Mouse (Mus musculus): ENCODE measurements at regions not wholly inside any gene's neighbourhood (a gene's known extent, or its start where the extent isn't known, plus 50 kb on each side); places are given as distances from the start of the nearest gene placed in this dataset.

DNA sequence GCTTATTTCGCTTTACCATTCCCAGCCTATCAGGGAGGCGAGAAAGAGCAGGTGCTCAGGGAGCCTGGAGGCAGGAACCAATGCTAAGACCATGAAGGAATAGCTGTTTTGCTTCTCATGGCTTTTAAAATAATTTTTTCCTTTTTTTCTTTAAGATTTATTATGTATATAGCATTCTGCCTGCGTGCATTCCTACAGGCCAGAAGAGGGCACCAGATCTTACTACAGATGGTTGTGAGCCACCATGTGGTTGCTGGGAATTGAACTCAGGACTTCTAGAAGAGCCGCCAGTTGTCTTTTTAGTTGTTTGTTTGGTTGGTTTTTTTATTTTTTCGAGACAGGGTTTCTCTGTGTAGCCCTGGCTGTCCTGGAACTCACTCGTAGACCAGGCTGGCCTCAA, 113.6 kb upstream of the Armc2 start:
- Histone ChIP-seq H3K9ac (no peak overlapping the region), H3K36me3 (no peaks in the 10 kb centered on the region), H3K27ac (no peak overlapping the region), H3K4me1 (peaks cover 9% of the 10 kb centered on the region), H3K4me2 (no peak overlapping the region), H3K9me3 (no peaks in the 10 kb centered on the region), H3K4me3 (no peak overlapping the region), H3K27me3 (no peaks in the 10 kb centered on the region)
- WGBS, result 90% methylated on average over 6 of the region's 6 CpGs
- ATAC-seq (ENCODE audit: borderline replicate concordance, extremely low read depth, low FRiP score, low TSS enrichment), result no peak

DNA sequence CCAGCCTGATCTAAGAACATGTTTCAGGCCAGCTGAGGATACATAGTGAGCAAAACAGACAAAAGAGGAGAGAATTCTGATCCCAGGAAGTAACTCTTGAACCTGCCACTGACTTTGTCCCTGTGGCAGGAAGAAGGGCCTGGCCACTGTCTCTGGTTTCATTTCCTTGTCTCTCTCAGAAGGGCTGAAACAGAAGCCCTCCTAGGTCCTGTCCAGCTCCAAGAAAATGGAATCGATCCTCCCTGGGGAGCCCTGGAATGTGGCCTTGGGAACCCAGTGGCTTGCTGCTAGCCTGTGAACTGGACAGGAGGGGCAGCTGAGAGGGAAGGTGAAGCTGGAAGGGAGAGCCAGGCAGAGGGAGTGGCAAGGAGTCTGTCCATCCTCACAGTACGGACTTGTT, 113.1 kb upstream of the Armc2 start:
- H3K36me3 ChIP-seq, result no peaks in the 10 kb centered on the region
- H3K27ac ChIP-seq, result no peak overlapping the region
- no peaks in the 10 kb centered on the region for H3K9me3 ChIP-seq
- no peak for ATAC-seq (ENCODE audit: borderline replicate concordance, extremely low read depth, low FRiP score, low TSS enrichment)
- WGBS, result 52% methylated on average over 2 of the region's 2 CpGs
- H3K4me3 ChIP-seq, result no peak overlapping the region
- H3K4me2 ChIP-seq, result no peak overlapping the region
- peaks cover 9% of the 10 kb centered on the region for H3K4me1 ChIP-seq
- H3K27me3 ChIP-seq, result no peaks in the 10 kb centered on the region
- H3K9ac ChIP-seq, result no peak overlapping the region

DNA sequence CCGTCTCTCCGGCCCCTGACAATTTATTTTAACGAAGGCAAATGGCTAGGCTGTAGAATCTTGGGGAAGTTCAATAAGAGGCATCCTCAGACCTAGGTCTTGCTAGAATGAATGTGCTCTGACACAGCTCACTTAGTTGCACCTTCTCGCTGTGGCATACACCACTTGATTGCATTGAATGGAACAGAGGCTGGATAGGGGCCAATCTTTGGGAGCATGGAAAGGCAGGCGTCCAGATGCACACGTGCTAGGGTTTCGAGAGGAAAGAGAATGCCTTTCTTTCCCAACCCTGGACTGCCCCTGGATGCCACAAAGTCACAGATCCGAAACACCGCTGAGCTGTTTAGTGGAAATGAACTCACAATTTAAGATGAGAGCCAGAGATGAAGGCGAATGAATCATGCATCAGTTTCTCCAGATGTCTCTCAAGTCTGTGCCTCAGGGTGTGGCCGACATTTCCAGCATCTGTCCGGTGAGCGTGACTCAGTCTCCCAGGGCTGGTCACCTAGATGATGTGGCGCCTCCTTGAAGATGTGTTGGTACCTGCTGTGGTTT, 109.7 kb upstream of the Armc2 start:
- no peak overlapping the region for H3K27ac ChIP-seq
- no peak overlapping the region for H3K4me2 ChIP-seq
- H3K9ac ChIP-seq, result no peak overlapping the region
- H3K36me3 ChIP-seq, result no peaks in the 10 kb centered on the region
- H3K27me3 ChIP-seq, result no peaks in the 10 kb centered on the region
- WGBS, result 81% methylated on average over 14 of the region's 14 CpGs
- H3K4me1 ChIP-seq, result no peaks in the 10 kb centered on the region; the same call in 1 of the 2 replicates
- no peak overlapping the region for H3K4me3 ChIP-seq
- no peaks in the 10 kb centered on the region for H3K9me3 ChIP-seq
- no peak for ATAC-seq (ENCODE audit: borderline replicate concordance, extremely low read depth, low FRiP score, low TSS enrichment)

DNA sequence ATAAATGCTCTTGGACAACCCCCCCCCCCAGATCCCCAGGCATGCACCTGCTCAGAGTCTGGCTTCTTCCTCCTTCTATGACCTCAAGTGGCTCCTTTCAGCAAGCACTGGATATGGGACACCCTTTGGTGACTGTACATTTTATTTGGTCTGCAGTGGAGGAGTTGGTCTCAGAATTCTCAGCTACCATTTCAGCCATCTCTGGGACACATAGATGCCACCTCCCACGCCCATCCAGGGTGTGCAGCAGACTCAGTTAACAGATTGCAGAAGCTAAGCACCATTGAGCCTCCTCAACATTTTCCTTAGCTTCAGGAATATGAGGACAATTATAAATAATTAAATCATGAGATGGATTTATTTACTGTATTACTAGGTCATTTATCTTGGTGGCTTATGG, 108.6 kb upstream of the Armc2 start:
- Histone ChIP-seq H3K27ac (no peak overlapping the region), H3K9ac (no peak overlapping the region), H3K9me3 (no peaks in the 10 kb centered on the region), H3K4me3 (no peak overlapping the region), H3K27me3 (no peaks in the 10 kb centered on the region), H3K4me1 (no peaks in the 10 kb centered on the region; the same call in 1 of the 2 replicates), H3K4me2 (no peak overlapping the region), H3K36me3 (no peaks in the 10 kb centered on the region)
- no peak for ATAC-seq (ENCODE audit: borderline replicate concordance, extremely low read depth, low FRiP score, low TSS enrichment)
- 71% methylated on average over 1 of the region's 1 CpGs for WGBS

DNA sequence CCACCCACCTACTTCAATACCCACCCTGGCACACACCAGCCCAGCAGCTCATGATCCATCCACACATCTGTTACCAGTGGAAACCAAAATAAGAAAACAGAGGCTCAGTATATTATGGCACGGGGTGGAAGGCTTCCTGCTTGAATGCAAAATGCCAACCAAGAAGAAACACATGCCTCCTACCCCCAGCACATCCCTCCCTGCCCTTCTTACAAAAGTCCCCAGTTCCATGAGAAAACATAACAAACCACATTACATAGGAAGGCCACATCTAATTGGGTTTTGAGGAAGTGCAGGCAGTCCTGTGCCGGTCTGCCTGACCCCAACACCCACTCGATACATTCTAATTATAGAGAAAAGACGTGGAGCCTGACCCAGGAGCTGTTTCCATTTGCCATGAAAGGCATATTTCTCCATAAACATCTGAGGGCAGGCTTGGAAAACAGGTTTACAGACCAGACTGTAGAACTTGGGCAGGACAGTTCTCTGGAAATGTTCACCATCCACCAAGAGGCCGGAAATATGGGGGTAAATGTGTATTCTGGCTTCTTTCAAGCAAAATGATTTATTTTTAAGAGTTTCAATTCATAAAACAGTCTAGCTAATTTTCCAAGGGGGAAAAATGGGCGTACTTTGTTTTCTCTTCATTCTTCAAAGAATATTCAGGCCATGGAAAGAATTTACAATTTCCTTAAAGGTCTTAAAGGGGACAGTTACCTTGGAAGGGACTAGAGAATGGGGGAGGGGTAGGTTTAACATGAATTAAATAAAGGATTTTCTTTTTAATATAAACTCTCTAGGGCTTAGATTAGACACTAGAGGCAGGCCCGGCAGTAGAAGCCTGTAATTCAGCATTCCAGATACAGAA, 104.8 kb upstream of the Armc2 start:
- H3K4me2 ChIP-seq, result no peak overlapping the region
- H3K27me3 ChIP-seq, result no peaks in the 10 kb centered on the region
- H3K9ac ChIP-seq, result no peak overlapping the region
- no peak overlapping the region for H3K4me3 ChIP-seq
- H3K27ac ChIP-seq, result no peak overlapping the region
- ATAC-seq (ENCODE audit: borderline replicate concordance, extremely low read depth, low FRiP score, low TSS enrichment), result no peak
- 58% methylated on average over 7 of the region's 7 CpGs for WGBS
- H3K9me3 ChIP-seq, result no peaks in the 10 kb centered on the region
- H3K4me1 ChIP-seq, result no peaks in the 10 kb centered on the region
- no peaks in the 10 kb centered on the region for H3K36me3 ChIP-seq

DNA sequence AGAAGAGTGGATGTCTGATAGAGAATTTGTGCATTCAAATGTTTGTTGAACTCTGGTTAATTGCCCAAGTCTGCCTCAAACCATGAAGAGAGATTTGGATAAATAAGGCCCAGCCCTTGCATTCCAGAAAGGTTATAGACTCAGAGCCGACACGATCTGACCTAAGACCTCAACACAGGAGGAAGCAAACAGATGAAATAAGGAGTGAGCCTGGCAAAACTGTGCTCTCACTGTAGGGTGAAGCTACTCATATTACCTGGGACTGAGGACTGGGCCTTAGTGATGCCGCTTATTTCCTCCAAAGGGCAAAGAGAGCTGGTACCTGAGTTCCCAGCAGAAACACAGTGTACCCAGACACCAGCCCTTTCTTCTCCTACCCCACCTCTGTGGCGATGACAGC, 103.7 kb upstream of the Armc2 start:
- H3K36me3 ChIP-seq, result no peaks in the 10 kb centered on the region
- H3K27ac ChIP-seq, result no peak overlapping the region
- 57% methylated on average over 4 of the region's 4 CpGs for WGBS
- H3K9ac ChIP-seq, result no peak overlapping the region
- no peaks in the 10 kb centered on the region for H3K4me1 ChIP-seq
- H3K4me3 ChIP-seq, result no peak overlapping the region
- H3K4me2 ChIP-seq, result no peak overlapping the region
- no peaks in the 10 kb centered on the region for H3K27me3 ChIP-seq
- H3K9me3 ChIP-seq, result no peaks in the 10 kb centered on the region
- ATAC-seq (ENCODE audit: borderline replicate concordance, extremely low read depth, low FRiP score, low TSS enrichment), result no peak

DNA sequence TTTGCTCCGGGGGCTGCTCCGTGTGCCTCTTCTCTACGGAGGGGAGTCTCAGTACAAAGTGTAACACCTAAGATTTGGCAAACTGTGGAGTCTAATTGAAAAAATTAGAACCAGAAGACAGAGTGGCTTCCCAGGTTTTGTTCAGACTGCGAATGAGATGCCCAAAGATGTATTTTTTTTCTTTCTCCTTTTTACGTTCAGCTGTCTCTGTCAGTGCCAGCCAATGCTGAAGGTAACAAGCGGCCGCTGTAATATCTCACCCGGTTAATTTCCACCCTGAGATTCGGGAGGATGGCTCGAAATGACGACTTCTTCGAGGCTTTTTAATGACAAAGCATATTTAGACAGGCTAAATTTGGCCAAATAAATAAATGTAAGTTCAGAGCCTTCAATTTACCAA, 101.1 kb upstream of the Armc2 start:
- no peak overlapping the region for H3K9ac ChIP-seq
- ATAC-seq (ENCODE audit: borderline replicate concordance, extremely low read depth, low FRiP score, low TSS enrichment), result no peak
- 62% methylated on average over 12 of the region's 12 CpGs for WGBS

DNA sequence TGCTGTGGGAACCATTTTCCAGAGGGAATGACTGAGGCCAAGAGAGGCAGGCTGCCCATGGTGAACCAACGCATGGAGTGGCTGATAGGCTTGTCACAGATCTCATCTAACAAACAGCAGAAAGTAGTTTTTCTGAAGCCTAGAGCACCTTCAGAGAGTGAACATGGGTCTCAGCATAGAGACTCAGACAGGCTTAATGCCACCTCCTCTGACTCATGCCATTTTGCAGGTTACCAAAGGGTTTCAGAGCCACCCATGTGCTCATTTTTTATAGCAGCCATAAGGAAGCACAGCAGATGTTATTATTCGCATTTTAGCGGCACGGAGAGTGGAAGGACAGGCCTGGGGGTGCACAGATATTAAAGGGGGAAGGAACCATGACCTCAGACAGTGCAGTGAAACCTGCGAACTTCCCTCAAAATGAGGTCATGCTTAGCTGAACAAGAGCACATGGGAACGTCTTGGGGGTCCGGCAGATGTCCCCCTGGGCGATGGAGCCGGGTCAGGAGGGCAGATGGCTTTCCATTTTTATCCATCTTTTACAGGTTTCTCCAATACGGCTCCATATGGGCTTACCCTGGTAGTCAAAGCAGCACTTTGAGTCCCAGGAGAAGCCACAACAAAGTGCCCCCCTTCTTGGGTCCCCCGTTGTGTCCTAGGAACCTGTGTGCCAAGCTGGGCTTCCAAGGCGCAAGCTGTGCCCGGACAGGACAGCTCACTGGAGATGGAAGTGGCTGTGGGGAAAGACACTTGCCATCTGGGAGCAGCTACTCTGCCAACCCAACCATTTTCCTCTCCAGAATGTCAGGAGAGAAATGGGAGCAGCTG, 100.3 kb upstream of the Armc2 start:
- ATAC-seq (ENCODE audit: borderline replicate concordance, extremely low read depth, low FRiP score, low TSS enrichment), result no peak
- H3K27ac ChIP-seq, result no peak overlapping the region

More for the DNA sequence above, 101.1 kb upstream of the Armc2 start:
- no peaks in the 10 kb centered on the region for H3K4me1 ChIP-seq
- no peak overlapping the region for H3K4me3 ChIP-seq
- no peaks in the 10 kb centered on the region for H3K36me3 ChIP-seq
- no peak overlapping the region for H3K27ac ChIP-seq
- no peaks in the 10 kb centered on the region for H3K9me3 ChIP-seq
- H3K4me2 ChIP-seq, result no peak overlapping the region
- no peaks in the 10 kb centered on the region for H3K27me3 ChIP-seq

DNA sequence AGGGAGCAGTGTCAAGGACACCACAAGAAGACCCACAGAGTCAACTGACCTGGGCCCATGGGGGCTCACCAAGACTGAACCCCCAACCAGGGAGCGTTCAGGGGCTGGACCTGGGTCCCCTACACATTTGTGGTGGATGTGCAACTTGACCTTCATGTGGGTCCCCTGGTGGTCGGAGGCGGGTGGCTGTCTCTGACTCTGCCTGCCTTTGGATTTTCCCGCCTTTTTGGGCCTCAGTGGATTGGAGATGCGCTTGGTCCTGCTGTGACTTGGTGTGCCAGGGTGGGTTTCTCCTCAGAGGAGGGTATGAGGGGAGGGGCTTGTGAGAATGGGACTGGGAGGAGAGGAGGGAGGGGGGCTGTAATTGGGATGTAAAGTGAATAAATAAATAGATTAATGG, 99.3 kb upstream of the Armc2 start:
- H3K27ac ChIP-seq, result no peak overlapping the region
- H3K27me3 ChIP-seq, result no peaks in the 10 kb centered on the region
- ATAC-seq (ENCODE audit: borderline replicate concordance, extremely low read depth, low FRiP score, low TSS enrichment), result no peak
- WGBS, result 89% methylated on average over 5 of the region's 5 CpGs
- H3K4me1 ChIP-seq, result no peaks in the 10 kb centered on the region
- no peak overlapping the region for H3K4me3 ChIP-seq
- H3K9ac ChIP-seq, result no peak overlapping the region
- no peak overlapping the region for H3K4me2 ChIP-seq
- H3K9me3 ChIP-seq, result 0 out of 2 replicates have a peak, but pooled peaks cover 5% of the 10 kb centered on the region
- no peaks in the 10 kb centered on the region for H3K36me3 ChIP-seq

More for the DNA sequence above, 100.3 kb upstream of the Armc2 start:
- H3K4me2 ChIP-seq, result no peak overlapping the region
- H3K9ac ChIP-seq, result no peak overlapping the region
- WGBS, result 81% methylated on average over 13 of the region's 13 CpGs
- H3K27me3 ChIP-seq, result no peaks in the 10 kb centered on the region
- 0 out of 2 replicates have a peak, but pooled peaks cover 2% of the 10 kb centered on the region for H3K9me3 ChIP-seq
- H3K36me3 ChIP-seq, result no peaks in the 10 kb centered on the region
- H3K4me1 ChIP-seq, result no peaks in the 10 kb centered on the region
- H3K4me3 ChIP-seq, result no peak overlapping the region

DNA sequence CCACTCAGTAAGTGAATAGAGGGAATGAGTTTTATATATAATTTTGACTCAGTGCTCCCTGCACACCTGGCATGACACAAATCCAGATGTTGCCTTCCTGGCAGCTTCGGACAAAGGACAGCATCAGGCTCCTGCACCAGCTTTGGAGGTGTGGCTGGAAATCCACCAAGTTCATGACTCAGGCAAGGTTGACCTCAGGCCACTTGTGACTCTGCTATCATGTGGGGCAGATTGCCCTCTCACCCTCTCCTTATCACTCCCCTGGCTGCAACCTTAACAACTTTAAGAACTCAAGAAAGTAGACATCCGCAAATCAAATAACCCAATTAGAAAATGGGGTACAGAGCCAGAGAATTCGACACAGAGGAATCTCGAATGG, 97.7 kb upstream of the Armc2 start:
- H3K4me2 ChIP-seq, result no peak overlapping the region
- no peaks in the 10 kb centered on the region for H3K4me1 ChIP-seq
- no peaks in the 10 kb centered on the region for H3K27me3 ChIP-seq
- H3K9me3 ChIP-seq, result 0 out of 2 replicates have a peak, but pooled peaks cover 5% of the 10 kb centered on the region
- H3K4me3 ChIP-seq, result no peak overlapping the region
- H3K36me3 ChIP-seq, result no peaks in the 10 kb centered on the region
- no peak overlapping the region for H3K9ac ChIP-seq
- 71% methylated on average over 4 of the region's 4 CpGs for WGBS
- no peak for ATAC-seq (ENCODE audit: borderline replicate concordance, extremely low read depth, low FRiP score, low TSS enrichment)
- no peak overlapping the region for H3K27ac ChIP-seq

DNA sequence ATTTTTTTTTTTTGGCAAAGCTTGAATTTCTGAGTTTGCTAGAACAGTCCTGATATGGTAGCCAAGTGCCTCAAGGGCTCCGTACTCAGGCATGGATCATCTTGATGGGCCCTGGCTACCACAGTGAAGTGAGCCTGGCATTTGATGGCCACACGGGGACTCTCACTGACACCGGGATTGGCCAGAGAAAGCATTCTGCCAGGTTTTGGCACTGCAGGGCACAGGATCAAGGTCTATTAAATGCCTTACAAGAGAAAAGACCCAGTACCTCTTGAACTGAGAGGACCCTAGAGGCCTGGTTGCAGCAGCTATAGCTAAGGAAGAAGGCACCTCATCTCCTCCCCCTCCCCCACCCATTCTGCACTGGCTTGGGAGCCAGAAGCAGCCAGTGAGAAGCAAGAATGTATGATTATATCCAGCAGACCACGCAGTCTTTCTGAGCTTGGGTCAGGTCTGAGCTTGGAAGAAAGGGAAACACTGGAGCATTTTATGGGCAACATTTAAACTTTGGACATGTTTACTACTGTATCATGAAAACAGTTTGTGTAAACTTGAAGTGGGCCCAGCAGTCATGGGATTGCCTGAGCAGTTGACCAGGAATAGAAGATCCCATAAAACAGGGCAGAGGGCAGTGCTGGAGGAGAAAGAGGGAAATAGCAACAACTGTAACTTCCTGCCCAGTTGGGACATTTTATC, 97.1 kb upstream of the Armc2 start:
- Histone ChIP-seq H3K9me3 (0 out of 2 replicates have a peak, but pooled peaks cover 5% of the 10 kb centered on the region), H3K36me3 (no peaks in the 10 kb centered on the region), H3K27me3 (no peaks in the 10 kb centered on the region), H3K9ac (no peak overlapping the region), H3K4me2 (no peak overlapping the region), H3K4me1 (no peaks in the 10 kb centered on the region), H3K4me3 (no peak overlapping the region), H3K27ac (no peak overlapping the region)
- ATAC-seq (ENCODE audit: borderline replicate concordance, extremely low read depth, low FRiP score, low TSS enrichment), result no peak
- WGBS, result 77% methylated on average over 4 of the region's 4 CpGs
